Mouse (Mus musculus): ENCODE measurements around the gene Fbxw9.
A peak's percentile ranks its signal among the peaks of the same experiment; 100 is the strongest.

The Fbxw9 gene

DNA sequence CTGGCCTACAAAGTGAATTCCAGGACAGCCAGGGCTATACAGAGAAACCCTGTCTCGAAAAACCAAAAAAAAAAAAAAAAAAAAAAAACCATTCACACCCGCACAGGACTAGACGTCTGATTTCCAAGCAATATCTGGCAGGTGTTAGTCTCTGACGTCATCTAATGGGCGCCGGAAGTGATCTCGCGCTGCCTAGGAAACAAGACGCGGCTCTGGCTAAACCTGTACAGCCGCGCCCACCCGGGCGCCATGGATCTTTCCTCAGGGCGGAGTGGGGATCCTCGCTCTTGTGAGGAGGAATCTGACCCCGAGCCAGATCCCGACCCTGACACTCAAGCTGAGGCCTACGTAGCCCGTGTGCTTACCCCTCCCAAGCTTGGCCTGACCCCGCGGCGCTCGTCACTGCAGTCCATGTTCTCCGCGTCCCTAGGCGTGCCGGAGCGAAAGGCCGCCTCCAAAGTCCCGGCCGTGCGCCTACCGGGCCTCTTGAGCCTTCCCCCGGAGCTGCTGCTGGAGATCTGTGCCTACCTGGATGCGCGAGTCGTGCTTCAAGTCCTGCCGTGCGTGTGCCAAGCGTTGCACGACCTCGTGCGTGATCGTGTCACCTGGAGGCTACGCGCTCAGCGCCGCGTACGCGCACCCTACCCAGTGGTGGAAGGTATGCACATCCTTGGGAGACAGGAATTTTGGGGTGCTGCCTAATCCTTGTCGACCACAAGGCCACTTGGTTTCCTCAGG is at the start of gene Fbxw9:
Gene Fbxw9 (plus strand): TSS at position 177 of the 738 bp plus-strand sequence.
- peak; percentile 94 to 97 for DNase-seq (ENCODE audit: low spot score in 2 of 2)

DNA sequence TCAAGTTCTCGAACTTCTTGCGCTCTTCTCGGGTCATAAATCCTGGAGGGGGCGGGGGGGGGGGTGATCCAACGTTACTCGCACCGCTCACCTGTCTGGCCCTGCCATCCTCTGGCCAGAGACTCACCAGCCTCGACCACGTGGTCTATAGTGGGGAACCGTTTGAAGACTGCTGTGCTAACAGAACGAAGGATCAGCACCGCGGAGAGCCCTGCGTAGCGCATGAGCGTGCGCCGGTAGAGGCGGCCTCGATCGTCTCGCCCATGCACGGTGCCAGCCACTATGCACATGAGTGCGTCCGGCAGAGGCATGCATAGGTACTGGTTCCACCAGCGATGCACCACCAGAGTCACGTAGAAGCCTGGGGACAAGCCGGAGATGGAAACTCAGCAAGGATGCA is 48.6 kb upstream of the Fbxw9 start:
- no peak for DNase-seq (ENCODE audit: low spot score in 2 of 2)

DNA sequence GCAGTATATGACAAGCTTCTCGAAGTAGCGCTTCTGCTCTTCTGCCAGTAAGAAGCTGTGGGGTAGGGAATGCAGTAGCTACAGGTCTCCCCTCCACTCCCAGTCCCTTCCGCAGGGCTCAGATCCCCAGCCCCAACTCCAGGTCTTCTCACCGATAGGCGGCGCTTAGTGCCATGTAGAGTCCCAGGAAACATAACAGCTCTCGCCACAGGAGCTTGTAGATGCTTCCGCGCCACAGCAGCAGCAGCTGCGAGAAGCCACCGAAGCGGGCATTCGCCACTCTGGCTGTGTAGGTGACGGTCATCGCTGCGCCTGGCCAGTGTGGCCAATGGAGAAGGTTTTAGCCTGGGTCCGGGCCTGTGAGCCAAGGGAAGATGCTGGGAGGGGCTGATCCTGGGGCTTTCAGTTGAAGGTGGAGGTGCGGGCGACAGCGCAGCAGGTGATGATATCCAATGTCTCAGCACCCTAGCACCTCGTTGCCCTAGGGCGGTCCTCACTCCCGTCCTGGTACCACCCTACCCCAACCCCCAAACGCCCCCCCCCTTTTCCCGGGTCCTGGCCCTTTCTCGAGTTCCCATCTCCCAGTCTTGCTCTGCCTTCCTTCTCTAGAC is 46.5 kb upstream of the Fbxw9 start:
- peak; percentile 79 to 85 for DNase-seq (ENCODE audit: low spot score in 2 of 2)

DNA sequence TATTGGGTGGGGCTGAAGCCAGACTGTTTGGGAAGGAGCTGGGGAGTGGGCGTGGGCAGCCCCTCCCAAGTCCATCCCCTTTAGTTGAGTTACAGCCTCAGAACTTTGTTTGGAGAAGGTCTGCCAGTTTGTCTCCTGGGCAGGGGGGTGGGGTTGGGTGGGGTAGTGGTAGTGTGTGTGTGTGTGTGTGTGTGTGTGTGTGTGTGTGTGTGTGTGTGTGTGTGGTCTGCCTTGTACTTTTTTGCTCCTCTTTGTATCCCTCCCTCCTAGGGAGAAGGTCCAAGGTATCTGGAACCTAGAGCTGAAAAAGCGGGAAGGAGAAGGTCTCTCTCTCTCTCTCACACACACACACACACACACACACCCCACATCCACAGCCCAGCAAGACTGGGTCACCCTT is 45.4 kb upstream of the Fbxw9 start, which contains the start of gene Best2:
Gene Best2 (minus strand): TSS at position 101 of the 400 bp plus-strand sequence.
- DNase-seq (ENCODE audit: low spot score in 2 of 2): no peak

DNA sequence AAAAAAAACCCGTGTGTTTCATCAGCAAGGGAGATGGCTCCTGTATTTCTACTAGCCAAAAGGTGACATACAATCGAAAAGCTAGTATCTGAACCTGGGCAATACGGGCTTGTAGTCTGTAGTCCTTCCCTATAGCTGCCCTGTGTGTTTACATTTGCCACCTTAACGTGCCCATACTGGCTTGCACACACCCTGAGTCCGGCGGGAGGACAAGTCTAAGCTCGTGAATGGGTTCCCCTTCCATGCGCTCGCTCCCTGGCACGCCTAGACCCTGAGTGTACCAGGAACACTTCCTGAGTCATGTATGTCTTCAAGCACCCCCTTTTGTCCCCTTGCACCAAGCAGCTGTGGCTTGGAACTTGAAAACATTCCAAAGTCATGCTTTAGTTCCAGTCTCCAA is 43.1 kb upstream of the Fbxw9 start:
- no peak for DNase-seq (ENCODE audit: low spot score in 2 of 2)

DNA sequence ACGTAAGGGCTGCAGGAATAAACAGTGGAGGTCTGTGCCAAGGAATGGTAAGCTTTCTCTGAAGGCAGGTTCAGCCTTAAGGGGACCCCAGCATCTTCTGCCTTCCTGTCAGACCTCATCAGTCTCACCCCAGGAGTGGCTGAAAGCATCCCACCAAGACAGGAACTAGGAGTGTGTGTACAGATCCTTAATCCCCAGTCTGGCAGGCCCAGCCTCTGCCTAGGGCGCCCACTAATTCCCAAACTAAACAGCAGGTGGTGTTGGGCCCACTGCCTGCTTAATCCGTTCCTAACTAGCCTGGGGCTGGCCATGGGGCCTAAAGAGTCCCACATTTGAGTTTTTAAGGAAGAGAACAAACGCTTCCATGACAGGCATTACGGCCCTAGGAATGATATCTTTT is 42.6 kb upstream of the Fbxw9 start:
- no peak for DNase-seq (ENCODE audit: low spot score in 2 of 2)

DNA sequence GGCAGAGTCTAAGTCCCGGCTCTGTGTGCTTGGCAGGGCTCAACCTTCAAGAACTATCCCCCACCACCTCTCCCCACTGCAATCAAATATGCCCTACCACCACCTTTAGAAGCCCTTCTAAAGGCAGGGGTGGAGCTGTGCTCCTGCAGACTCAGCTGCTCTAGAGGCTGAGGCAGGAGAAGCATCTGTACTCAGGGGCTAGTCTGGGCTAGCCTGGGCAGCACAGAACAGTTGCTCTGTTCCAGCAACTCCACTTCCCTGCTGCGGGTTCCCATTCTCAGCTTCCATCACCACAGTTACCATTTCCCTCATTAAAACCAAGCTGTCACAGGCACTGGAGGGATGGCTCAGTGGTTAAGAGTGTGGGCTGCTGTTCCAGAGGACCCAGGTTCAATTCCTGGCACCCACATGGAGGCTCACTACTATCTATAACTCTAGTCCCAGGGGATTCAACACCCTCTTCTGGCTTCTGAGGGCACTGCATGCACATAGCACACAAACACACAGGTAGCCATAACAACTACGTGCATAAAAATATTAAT is 38.3 kb upstream of the Fbxw9 start:
- DNase-seq (ENCODE audit: low spot score in 2 of 2): no peak

DNA sequence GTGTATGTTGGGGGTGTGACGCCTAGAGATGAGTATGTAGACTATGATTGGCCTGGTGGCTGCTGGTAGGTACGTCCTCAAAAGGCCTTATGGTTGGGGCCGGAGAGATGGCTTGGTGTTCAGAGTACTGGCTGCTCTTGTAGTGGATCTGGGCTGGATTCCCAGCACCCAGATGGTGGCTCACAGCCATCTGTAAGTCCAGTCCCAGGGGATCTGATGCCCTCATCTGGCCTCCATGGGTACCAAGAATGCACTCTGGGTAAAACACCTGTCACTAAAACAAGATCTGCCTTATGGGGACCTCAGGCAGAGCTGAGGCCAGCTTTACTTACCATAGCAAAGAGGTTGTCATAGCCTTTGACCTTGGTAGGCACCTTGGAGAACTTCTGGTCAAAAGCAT is 36.0 kb upstream of the Fbxw9 start:
- DNase-seq (ENCODE audit: low spot score in 2 of 2): no peak

DNA sequence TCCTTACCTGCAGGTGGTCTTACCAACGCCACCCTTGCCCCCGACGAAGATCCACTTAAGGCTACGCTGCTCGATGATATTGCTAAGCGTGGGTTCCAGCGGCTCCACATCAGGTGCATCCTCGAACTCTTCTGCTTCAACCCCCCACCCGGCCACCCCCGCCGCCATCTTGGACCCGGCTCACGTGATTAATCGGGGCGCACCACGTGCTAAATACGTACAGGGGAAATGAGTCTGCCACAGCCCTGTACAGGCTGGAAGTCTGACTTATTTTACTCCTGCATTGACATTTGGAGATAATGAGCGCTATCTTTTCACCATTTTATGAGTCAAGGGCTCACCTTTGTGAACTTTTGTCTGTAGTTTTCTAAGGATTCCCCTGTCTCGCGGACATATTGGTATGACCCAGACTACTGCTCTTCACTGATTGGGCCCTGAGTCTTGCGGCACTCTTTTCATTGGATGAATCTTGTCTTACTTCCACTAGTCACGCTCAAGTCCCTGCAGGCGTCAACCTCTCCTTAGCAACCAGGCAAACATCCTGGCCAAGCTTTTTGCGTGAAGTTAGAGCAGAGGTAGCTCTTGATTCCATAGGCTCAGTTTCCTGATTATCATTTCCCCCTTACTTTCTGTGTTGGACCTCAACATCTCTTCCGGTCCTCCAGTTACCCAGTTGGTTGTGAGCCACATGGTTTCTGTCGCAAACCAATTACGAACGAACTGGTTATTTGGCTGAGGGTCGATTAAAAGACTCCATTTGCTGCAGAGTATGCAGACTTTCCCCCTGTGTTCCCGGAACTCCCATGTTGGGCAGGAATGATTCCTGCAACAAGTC is 34.5 kb upstream of the Fbxw9 start, which contains the start of gene Asna1:
Gene Asna1 (minus strand): TSS at position 184 of the 835 bp plus-strand sequence.
- DNase-seq (ENCODE audit: low spot score in 2 of 2): peak; percentile 90 to 95

DNA sequence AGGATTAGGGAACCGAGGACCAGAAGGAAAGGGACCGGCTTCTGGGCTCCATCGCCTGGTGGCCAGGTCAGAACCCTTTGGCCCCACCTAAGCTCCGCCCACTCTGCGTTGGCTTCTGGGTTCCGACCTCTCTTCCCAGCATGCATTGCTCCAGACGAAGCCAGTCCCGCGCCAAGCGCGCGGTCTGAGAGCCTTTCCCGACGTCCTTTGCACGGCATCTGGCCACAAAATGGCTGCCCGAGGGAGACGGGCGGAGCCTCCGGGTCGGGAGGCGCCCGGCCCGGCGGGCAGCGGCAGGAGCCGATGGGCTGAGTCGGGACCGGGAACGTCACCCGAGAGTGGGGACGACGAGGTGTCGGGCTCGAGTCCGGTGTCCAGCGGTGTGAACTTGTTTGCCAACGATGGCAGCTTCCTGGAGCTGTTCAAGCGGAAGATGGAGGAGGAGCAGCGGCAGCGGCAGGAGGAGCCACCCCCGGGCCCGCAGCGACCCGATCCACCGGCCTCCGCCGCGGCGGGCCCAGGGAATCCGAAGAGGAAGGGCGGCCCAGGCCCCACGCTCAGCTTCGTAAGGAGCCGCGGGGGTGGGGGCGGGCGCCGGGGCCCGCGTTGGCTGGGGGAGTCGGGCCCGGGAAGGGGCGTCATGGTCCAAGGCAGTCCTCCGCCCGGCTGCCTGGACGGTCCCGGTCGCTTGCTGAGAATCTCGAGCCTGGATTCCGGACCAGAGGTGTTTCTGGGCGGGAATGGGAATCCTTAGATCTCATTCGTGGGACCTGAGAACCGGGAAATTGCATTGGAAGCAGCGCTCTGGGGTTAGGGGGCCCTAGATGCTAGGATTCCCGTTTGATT is 33.0 kb upstream of the Fbxw9 start, which contains the start of gene Trir:
Gene Trir (plus strand): TSS at position 154 of the 846 bp plus-strand sequence.
- peak; percentile 97 for DNase-seq (ENCODE audit: low spot score in 2 of 2)

DNA sequence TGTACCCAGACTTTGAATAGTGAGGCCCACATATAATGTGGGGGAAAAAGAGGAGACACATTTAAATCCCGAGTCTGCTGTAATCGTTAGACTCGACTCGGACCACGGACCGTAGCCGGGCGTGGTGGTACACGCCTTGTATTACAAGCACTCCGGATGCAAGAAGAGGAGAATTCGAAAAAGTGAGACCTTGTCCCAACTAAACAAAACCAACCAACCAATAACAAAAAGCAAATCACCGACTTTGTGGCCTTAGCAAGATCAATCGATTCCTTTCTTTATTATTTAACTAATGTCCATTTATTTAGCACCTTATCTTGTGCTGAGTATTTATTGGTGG is 32.4 kb upstream of the Fbxw9 start:
- DNase-seq (ENCODE audit: low spot score in 2 of 2): no peak

DNA sequence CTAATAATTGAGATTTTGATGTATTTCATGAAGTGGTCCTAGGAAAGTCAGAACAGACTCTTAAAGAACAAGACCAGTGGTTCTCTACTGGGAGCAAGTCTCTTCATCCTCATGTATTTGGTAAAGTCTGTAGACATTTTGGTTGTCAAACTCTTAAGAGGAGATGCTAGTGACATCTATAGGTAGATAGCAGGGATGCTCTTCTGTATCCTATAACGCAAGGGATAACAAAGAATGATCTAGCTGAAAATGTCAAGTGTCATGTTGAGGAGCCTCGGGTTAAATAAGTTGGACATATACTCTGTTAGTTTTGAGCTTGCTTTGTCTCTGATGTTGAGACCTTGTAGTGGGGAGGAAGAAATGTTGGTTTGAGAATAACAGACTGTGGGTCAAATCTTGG is 31.9 kb upstream of the Fbxw9 start:
- no peak for DNase-seq (ENCODE audit: low spot score in 2 of 2)

DNA sequence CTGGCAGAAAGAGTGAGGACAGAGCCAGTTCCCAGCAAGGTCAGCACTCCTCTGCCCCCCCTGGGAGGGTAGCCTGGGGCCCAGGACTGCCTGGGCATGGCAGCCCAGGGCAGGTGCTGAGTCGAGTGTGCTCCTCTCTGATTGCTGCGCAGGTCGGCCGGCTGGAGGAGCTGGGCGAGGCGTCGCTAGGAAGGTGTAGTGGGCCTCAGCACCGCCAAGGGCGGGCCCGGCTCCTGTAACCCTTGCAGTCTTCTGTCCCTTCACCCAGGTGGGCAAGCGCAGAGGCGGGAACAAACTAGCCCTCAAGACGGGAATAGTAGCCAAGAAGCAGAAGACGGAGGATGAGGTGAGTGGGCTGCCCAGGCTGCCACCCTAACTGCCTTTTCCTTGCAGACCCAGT is 30.6 kb upstream of the Fbxw9 start:
- no peak for DNase-seq (ENCODE audit: low spot score in 2 of 2)

DNA sequence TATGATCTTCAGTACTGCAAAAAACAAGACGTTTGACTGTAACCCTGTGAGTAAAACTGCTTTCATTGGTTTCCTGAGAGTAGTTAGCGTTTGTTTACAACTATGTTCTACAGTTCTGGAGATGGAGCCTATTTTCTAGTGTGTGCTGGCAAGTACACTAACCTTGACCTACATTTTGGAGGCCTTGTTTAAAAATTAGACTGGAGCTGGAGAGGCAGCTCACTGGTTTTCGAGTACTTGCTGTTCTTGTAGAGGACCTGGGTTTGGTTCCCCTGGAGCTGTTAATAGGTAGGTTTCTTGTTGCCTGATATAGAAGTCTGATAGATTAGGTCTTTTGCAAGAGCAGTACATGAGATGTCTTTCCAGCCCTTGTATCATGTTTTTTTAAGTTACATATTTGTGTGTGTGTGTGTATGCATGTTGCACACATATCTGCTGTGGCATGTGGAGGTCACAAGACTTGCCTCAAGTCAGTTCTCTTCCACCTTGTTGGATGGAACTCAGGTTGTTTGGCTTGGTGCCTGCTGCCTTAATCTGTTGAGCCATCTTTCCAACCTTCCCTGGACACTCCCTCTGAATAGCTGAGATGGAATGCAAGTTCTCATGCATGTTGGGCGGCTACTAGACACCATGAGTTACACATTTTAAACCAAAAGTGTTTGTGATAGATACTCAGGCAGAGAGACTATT is 27.1 kb upstream of the Fbxw9 start:
- no peak for DNase-seq (ENCODE audit: low spot score in 2 of 2)

DNA sequence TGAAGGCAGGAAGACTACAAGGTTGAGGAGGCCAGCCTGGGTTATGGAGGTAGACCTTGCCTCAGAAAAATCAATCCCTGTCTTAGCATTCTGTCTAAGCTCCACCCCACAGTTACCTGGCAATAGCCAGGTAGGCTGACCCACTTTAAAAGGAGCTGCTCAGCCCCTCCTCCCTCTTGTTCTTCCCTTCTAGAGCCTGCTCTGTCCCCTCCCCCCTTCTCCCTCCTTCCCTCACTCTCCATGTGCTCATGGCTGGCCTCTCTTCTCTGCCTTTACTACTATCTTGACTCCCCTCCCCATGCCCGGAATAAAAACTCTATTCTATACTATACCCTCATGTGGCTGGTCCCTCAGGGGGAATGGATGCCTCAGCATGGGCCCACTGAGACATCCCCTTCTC is 26.0 kb upstream of the Fbxw9 start:
- DNase-seq (ENCODE audit: low spot score in 2 of 2): no peak

DNA sequence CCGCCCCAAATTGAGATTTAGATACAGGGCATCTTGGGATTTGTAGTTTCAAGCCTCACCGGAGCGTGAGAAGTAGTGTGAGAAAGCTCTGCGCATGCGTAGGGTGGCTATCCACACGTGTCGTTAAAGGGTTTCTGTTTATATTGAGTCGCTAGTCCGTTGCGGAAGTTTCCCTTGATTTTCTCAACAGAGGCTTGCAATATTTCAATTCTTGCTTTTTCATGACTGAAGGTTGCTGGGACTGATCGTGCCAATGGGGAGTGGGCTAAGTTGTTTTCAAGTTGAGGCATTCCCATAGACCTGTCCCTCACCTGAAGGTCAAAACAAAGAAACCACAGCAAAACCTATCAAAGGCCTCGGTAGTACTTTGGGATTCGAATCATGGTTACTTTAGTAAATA is 25.1 kb upstream of the Fbxw9 start:
- peak; percentile 88 to 90 for DNase-seq (ENCODE audit: low spot score in 2 of 2)

DNA sequence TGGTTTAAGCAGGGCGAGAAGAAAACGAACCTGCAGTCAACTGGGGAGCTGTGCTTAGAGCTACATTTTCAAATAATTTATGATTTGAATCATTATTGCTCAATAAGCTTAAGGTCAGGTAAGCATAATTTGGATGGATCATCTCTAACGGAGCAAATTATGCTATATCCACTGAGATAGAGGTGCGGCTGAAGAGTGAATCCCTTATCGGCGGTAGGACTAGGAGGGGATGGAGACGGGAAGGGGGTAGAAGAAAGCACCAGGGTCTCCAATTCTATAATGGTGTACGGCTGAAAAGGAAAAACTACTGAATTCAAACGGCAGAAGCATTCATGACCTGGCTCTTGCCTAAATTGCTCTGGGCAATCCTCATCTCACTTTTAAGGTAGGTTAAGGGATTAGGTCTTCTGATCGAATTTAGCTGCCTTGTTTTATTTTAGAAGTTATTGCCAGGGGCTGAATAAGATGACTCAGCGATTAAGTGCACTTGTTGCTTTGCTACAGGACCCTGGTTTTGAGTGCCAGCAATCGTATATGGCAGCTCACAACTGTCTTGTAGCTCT is 24.6 kb upstream of the Fbxw9 start:
- DNase-seq (ENCODE audit: low spot score in 2 of 2): no peak

DNA sequence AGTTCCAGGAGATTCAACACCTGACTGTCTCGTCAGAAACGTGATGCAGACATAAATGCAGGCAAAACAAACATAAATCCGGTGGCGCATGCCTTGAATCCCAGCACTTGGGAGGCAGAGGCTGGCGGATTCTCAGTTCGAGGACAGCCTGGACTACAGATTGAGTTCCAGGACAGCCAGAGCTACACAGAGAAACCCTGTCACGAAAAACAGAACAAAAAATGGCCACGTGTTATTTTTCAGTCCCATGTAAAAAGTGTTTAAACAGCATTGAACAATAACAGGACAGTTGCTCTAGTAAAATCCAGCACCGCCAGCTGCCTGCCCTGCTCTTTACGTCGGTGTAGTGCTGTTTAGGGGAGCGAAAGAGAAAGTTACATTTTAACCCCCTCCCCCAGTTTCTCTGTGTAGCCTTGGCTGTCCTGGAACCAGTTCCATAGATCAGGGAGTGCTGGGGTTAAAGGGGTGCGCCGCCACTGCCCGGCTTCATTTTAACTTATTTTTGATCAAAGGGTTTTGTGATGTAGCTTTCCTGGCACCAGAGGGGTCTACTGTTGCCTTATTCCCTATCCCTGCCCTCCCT is 24.0 kb upstream of the Fbxw9 start:
- no peak for DNase-seq (ENCODE audit: low spot score in 2 of 2)

DNA sequence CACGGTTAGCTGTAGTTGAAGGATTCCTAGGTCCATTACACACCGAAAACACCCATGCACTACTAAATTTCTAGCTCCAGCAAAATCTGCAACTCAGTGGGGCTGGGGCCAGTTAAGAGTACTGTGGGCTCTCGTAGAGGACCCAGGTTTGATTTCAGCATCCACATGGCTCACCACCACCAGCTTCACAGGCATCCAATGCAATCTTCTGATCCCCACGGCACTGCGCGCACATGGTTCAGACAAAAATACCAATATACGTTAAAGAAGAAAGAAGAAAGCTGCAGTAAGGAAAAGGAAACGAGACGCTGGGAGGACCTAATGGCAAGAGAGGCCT is 23.5 kb upstream of the Fbxw9 start:
- DNase-seq (ENCODE audit: low spot score in 2 of 2): no peak

DNA sequence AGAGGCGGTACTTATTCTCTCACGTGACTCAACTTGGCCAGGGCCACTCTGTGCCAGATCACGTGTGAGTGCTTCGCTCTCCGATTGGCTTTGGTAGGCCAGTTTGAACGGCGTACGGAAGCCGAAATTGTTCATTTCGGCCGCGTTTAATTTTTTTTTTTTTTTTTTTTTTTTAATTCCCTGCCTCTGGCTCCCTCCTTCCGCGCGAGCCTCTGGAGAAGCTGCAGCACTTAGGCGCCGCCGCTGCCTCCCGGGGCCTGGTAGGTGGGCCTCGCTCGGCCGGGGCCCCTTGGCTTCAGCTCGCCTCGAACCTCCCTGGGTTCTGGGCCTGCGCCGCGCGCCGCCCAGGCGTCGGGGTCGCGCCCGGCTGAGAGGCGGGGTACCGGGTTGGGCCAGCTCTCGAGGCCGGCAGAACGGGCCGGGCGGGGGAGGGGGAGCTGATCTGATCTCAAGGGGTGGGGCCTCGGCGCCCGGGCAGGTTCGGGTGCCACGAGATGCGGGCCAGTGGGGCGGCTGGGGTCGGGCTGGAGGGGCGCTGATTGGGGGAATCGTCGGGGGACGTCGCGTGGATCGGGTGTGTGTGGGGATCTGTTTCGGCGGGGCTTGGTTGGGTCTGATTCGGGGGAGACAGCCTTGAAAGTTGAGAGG is 23.0 kb upstream of the Fbxw9 start, which contains the start of gene Tnpo2:
Gene Tnpo2 (plus strand): TSS at position 198 of the 648 bp plus-strand sequence.
- peak; percentile 96 to 98 for DNase-seq (ENCODE audit: low spot score in 2 of 2)
